Mouse (Mus musculus) lung, embryonic 14.5 days (tissue): ENCODE measurements around the gene Fam160a1. TPM values are rescaled to one million over a fixed set of nuclear protein-coding genes. Genes with fewer than 3 reads are reported as not detected.

ENCODE experiments used
- ATAC-seq: fragments of 200-750 bp; cut with Nextera tagmentation; 2 replicates; pipeline ENCODE4 v1.8.0; 2017; ENCODE audit warnings: mild to moderate bottlenecking, moderate TSS enrichment, moderate library complexity; ENCODE audit not compliant: insufficient read depth
- DNase-seq: peaks from one replicate; pipeline ENCODE4 v3.0.0-alpha.2; 2015
- H3K27ac ChIP-seq: fragments of 300-500 bp; sonication (generic); 2 replicates; pipeline ENCODE4 v1.5.1; 2014; ENCODE audit warnings: low read depth, mild to moderate bottlenecking, moderate library complexity
- H3K27me3 ChIP-seq: fragments of 300-500 bp; sonication (generic); 2 replicates; pipeline ENCODE4 v1.6.1; 2014; ENCODE audit warnings: low read length, control low read depth; ENCODE audit not compliant: insufficient read depth
- H3K36me3 ChIP-seq: fragments of 300-500 bp; sonication (generic); 2 replicates; pipeline ENCODE4 v1.6.1; 2014; ENCODE audit warnings: control low read depth; ENCODE audit not compliant: insufficient read depth
- H3K4me1 ChIP-seq: fragments of 300-500 bp; sonication (generic); 2 replicates; pipeline ENCODE4 v1.6.1; 2014; ENCODE audit warnings: antibody characterized with exemption, control low read depth; ENCODE audit not compliant: insufficient read depth
- H3K4me2 ChIP-seq: fragments of 300-500 bp; sonication (generic); 2 replicates; pipeline ENCODE4 v1.6.1; 2014; ENCODE audit warnings: mild to moderate bottlenecking
- H3K4me3 ChIP-seq: fragments of 300-500 bp; sonication (generic); 2 replicates; pipeline ENCODE4 v1.5.1; 2014; ENCODE audit warnings: low read depth, low read length
- H3K9ac ChIP-seq: fragments of 300-500 bp; sonication (generic); 2 replicates; pipeline ENCODE4 v1.6.1; 2014
- H3K9me3 ChIP-seq: fragments of 300-500 bp; sonication (generic); 2 replicates; pipeline ENCODE4 v1.6.1; 2016; ENCODE audit warnings: low read depth, low read length, control low read depth
- CTCF ChIP-seq: IDR thresholded peaks from 2 replicates; pipeline ENCODE4 v1.5.1; 2016; ENCODE audit warnings: antibody characterized with exemption, low read depth
- WGBS: fragments of 180-500 bp; shearing (Covaris S2); extraction: QIAGEN DNeasy Blood & Tissue Kit; methylation state at CpG from one replicate; pipeline ENCODE4 v1.1.7; 2014; 5-methylcytosine and 5-hydroxymethylcytosine counted together
- polyA plus RNA-seq: library from polyadenylated mRNA; unstranded; fragments of >200 nt; fragmentation: Nextera tagmentation; extraction: Ambion mirVana; gene quantifications from 2 replicates; pipeline ENCODE4 v1.2.1, GENCODE M21; 2014

Gene Fam160a1
- polyA plus RNA-seq, 1 experiment from 2014 or later: 2.7 TPM

GRCm38 (mm10) chr3:85748863-85749262 is 68.2 kb downstream of the Fam160a1 start:
- H3K27ac ChIP-seq: no peak overlapping the region

GRCm38 (mm10) chr3:85746116-85746515 is 71.0 kb downstream of the Fam160a1 start:
- Histone ChIP-seq H3K9ac (no peak overlapping the region), H3K27me3 (no peaks in the 10 kb centered on the region), H3K27ac (no peak overlapping the region), H3K4me2 (no peak overlapping the region), H3K4me3 (no peak overlapping the region), H3K9me3 (no peaks in the 10 kb centered on the region), H3K4me1 (peaks cover 5% of the 10 kb centered on the region; the same call in 1 of the 2 replicates), H3K36me3 (no peaks in the 10 kb centered on the region)
- DNase-seq: peak; percentile 58
- no peak for ATAC-seq
- WGBS: 33% methylated on average over 4 of the region's 4 CpGs
- no peak for TF ChIP-seq CTCF

More at GRCm38 (mm10) chr3:85748863-85749262, 68.2 kb downstream of the Fam160a1 start:
- WGBS: 17% methylated on average over 4 of the region's 4 CpGs
- no peaks in the 10 kb centered on the region for H3K36me3 ChIP-seq
- H3K9me3 ChIP-seq: no peaks in the 10 kb centered on the region
- no peak overlapping the region for H3K4me3 ChIP-seq
- ATAC-seq (no peak), DNase-seq (peak; percentile 46)
- no peak overlapping the region for H3K9ac ChIP-seq
- no peaks in the 10 kb centered on the region for H3K27me3 ChIP-seq
- H3K4me2 ChIP-seq: no peak overlapping the region
- peaks cover 5% of the 10 kb centered on the region; the same call in 1 of the 2 replicates for H3K4me1 ChIP-seq
- no peak for TF ChIP-seq CTCF

- no peak overlapping the region for H3K4me2 ChIP-seq
- no peaks in the 10 kb centered on the region for H3K27me3 ChIP-seq
- no peak overlapping the region for H3K4me3 ChIP-seq
- no peaks in the 10 kb centered on the region for H3K36me3 ChIP-seq
- ATAC-seq: no peak
- no peaks in the 10 kb centered on the region for H3K9me3 ChIP-seq
- H3K4me1 ChIP-seq: no peaks in the 10 kb centered on the region
- DNase-seq: no peak
- WGBS: 82% methylated on average over 3 of the region's 3 CpGs
- no peak for TF ChIP-seq CTCF
- no peak overlapping the region for H3K27ac ChIP-seq
- no peak overlapping the region for H3K9ac ChIP-seq
Observed at GRCm38 (mm10) chr3:85741767-85742166, 75.3 kb downstream of the Fam160a1 start.

GRCm38 (mm10) chr3:85738591-85738990 is 78.5 kb downstream of the Fam160a1 start:
- H3K4me3 ChIP-seq: no peak overlapping the region
- TF ChIP-seq CTCF: no peak
- no peak overlapping the region for H3K9ac ChIP-seq
- no peaks in the 10 kb centered on the region for H3K4me1 ChIP-seq
- H3K9me3 ChIP-seq: no peaks in the 10 kb centered on the region
- H3K36me3 ChIP-seq: no peaks in the 10 kb centered on the region
- H3K4me2 ChIP-seq: no peak overlapping the region
- ATAC-seq (no peak), DNase-seq (no peak)
- H3K27ac ChIP-seq: no peak overlapping the region
- no peaks in the 10 kb centered on the region for H3K27me3 ChIP-seq
- WGBS: 66% methylated on average over 3 of the region's 3 CpGs

GRCm38 (mm10) chr3:85733939-85734729 is 83.0 kb downstream of the Fam160a1 start:
- no peak overlapping the region for H3K4me2 ChIP-seq
- WGBS: 72% methylated on average over 5 of the region's 5 CpGs
- H3K4me1 ChIP-seq: no peaks in the 10 kb centered on the region
- DNase-seq (no peak), ATAC-seq (no peak)
- no peak overlapping the region for H3K4me3 ChIP-seq
- H3K27me3 ChIP-seq: no peaks in the 10 kb centered on the region
- H3K36me3 ChIP-seq: no peaks in the 10 kb centered on the region
- no peaks in the 10 kb centered on the region for H3K9me3 ChIP-seq
- no peak overlapping the region for H3K9ac ChIP-seq
- H3K27ac ChIP-seq: no peak overlapping the region
- no peak for TF ChIP-seq CTCF

- no peak for TF ChIP-seq CTCF
- H3K36me3 ChIP-seq: no peaks in the 10 kb centered on the region
Observed at GRCm38 (mm10) chr3:85727171-85727570, 89.9 kb downstream of the Fam160a1 start.

GRCm38 (mm10) chr3:85725971-85726370 is 91.1 kb downstream of the Fam160a1 start:
- H3K36me3 ChIP-seq: no peaks in the 10 kb centered on the region
- H3K27ac ChIP-seq: no peak overlapping the region
- TF ChIP-seq CTCF: no peak
- H3K4me3 ChIP-seq: no peak overlapping the region
- H3K9ac ChIP-seq: no peak overlapping the region
- 80% methylated on average over 3 of the region's 3 CpGs for WGBS
- no peaks in the 10 kb centered on the region for H3K4me1 ChIP-seq
- no peak for DNase-seq
- no peak for ATAC-seq
- H3K27me3 ChIP-seq: no peaks in the 10 kb centered on the region
- H3K4me2 ChIP-seq: no peak overlapping the region
- no peaks in the 10 kb centered on the region for H3K9me3 ChIP-seq

More at GRCm38 (mm10) chr3:85727171-85727570, 89.9 kb downstream of the Fam160a1 start:
- no peaks in the 10 kb centered on the region for H3K4me1 ChIP-seq
- no peak overlapping the region for H3K4me2 ChIP-seq
- no peak for ATAC-seq
- H3K4me3 ChIP-seq: no peak overlapping the region
- no peak overlapping the region for H3K27ac ChIP-seq
- no peak overlapping the region for H3K9ac ChIP-seq
- no peaks in the 10 kb centered on the region for H3K27me3 ChIP-seq
- no peaks in the 10 kb centered on the region for H3K9me3 ChIP-seq
- DNase-seq: no peak
- 64% methylated on average over 2 of the region's 2 CpGs for WGBS
